In genomic region chr14:45796665-45797319, GRCm38 (mm10) we compare ENCODE assay signal across 11 mouse cellular contexts.
DNase-seq lines count a peak whose midpoint lies in the region; ATAC-seq and TF ChIP-seq lines count a peak whose summit lies in the region.
"Had no signal": no experiment of that assay in that cellular context is flagged by ENCODE, and none has a peak within 500 bp of the region (broad histone marks: within the 10 kb centered on the region; RNA-seq: fewer than 3 reads in every experiment).

No protein-coding gene starts in this region.

- no peak for ATAC-seq in hindbrain, postnatal 0 days
- ATAC-seq in hindbrain, embryonic 16.5 days: no peak
- ATAC-seq in lung, embryonic 15.5 days (ENCODE audit: borderline replicate concordance, extremely low read depth, low FRiP score, low TSS enrichment): peak; percentile 76; the same call in 1 of the 2 replicates
- no peak for ATAC-seq in midbrain, embryonic 16.5 days

- WGBS in hindbrain, postnatal 0 days: 68% methylated on average over 10 of the region's 10 CpGs
- 67% methylated on average over 10 of the region's 10 CpGs for WGBS in hindbrain, embryonic 16.5 days
- 44% methylated on average over 10 of the region's 10 CpGs for WGBS in lung, embryonic 15.5 days
- WGBS in thymus, adult 2 months: 80% methylated on average over 10 of the region's 10 CpGs
- WGBS in midbrain, embryonic 16.5 days: 80% methylated on average over 10 of the region's 10 CpGs

- no peak for TF ChIP-seq POLR2A in thymus, adult 2 months (IDR thresholded peaks at IDR 0.05; ENCODE audit: control insufficient read depth, extremely low read depth, insufficient read depth, low read length, poor library complexity)

- H3K36me3 ChIP-seq in hindbrain, postnatal 0 days (ENCODE audit: insufficient read depth, low read length): no peaks in the 10 kb centered on the region
- H3K36me3 ChIP-seq in hindbrain, embryonic 16.5 days (ENCODE audit: control insufficient read depth, insufficient read depth, low read length): no peaks in the 10 kb centered on the region
- H3K36me3 ChIP-seq in lung, embryonic 15.5 days: no peaks in the 10 kb centered on the region
- H3K36me3 ChIP-seq in thymus, adult 2 months (ENCODE audit: control insufficient read depth, insufficient read depth, low read length): no peaks in the 10 kb centered on the region
- no peaks in the 10 kb centered on the region for H3K36me3 ChIP-seq in midbrain, embryonic 16.5 days (ENCODE audit: control insufficient read depth, insufficient read depth, low read length)

- no peak overlapping the region for H3K9ac ChIP-seq in hindbrain, postnatal 0 days (replicated peaks; ENCODE audit: low read length)
- H3K9ac ChIP-seq in hindbrain, embryonic 16.5 days (ENCODE audit: low read depth, low read length): no peak overlapping the region
- no peak overlapping the region for H3K9ac ChIP-seq in lung, embryonic 15.5 days
- no peak overlapping the region for H3K9ac ChIP-seq in midbrain, embryonic 16.5 days (ENCODE audit: low read depth, low read length)

- H3K4me3 ChIP-seq in hindbrain, postnatal 0 days (ENCODE audit: low read length): no peak overlapping the region
- H3K4me3 ChIP-seq in hindbrain, embryonic 16.5 days (ENCODE audit: low read length): no peak overlapping the region
- no peak overlapping the region for H3K4me3 ChIP-seq in lung, embryonic 15.5 days
- no peak overlapping the region for H3K4me3 ChIP-seq in thymus, adult 2 months (ENCODE audit: control insufficient read depth, insufficient read depth, low read length)
- H3K4me3 ChIP-seq in midbrain, embryonic 16.5 days (ENCODE audit: low read depth, low read length): no peak overlapping the region

- no peaks in the 10 kb centered on the region for H3K4me1 ChIP-seq in hindbrain, postnatal 0 days (ENCODE audit: insufficient read depth, low read length)
- H3K4me1 ChIP-seq in hindbrain, embryonic 16.5 days (ENCODE audit: control insufficient read depth, insufficient read depth, low read depth, low read length): no peaks in the 10 kb centered on the region
- peaks cover 8% of the 10 kb centered on the region; the same call in 1 of the 2 replicates for H3K4me1 ChIP-seq in lung, embryonic 15.5 days
- H3K4me1 ChIP-seq in thymus, adult 2 months (replicated peaks; ENCODE audit: control insufficient read depth, insufficient read depth, low read length): no peaks in the 10 kb centered on the region
- no peaks in the 10 kb centered on the region for H3K4me1 ChIP-seq in midbrain, embryonic 16.5 days (ENCODE audit: control insufficient read depth, insufficient read depth, low read length)

- H3K9me3 ChIP-seq in hindbrain, postnatal 0 days (ENCODE audit: low read length): no peaks in the 10 kb centered on the region; the same call in 1 of the 2 replicates
- H3K9me3 ChIP-seq in hindbrain, embryonic 16.5 days (ENCODE audit: control insufficient read depth, low read length): no peaks in the 10 kb centered on the region
- H3K9me3 ChIP-seq in lung, embryonic 15.5 days: no peaks in the 10 kb centered on the region
- H3K9me3 ChIP-seq in midbrain, embryonic 16.5 days (replicated peaks; ENCODE audit: control insufficient read depth, low read length, poor library complexity, severe bottlenecking): peaks cover 6% of the 10 kb centered on the region; the same call in 1 of the 2 replicates

- DNase-seq in hindbrain, postnatal 0 days (ENCODE audit: low spot score): peak; percentile 37
- peak; percentile 9 for DNase-seq in Muller cell, postnatal 12 days (ENCODE audit: inconsistent ontology term)
- DNase-seq in gastrocnemius, adult 8-10 months (ENCODE audit: low spot score in 2 of 2): peak; percentile 13 to 39
- no peak for DNase-seq in spleen, postnatal 4 days (ENCODE audit: low spot score in 2 of 2)
- no peak for DNase-seq in thymus, adult 2 months
- DNase-seq: cerebellum, postnatal 36 days; liver had no signal

- no peak for TF ChIP-seq CTCF in hindbrain, postnatal 0 days (IDR thresholded peaks at IDR 0.05; ENCODE audit: low read depth)
- TF ChIP-seq CTCF in thymus, adult 2 months (IDR thresholded peaks at IDR 0.05; ENCODE audit: borderline replicate concordance, control insufficient read depth, extremely low read depth, insufficient read depth, low read length, poor library complexity): no peak

- no peak overlapping the region for H3K27ac ChIP-seq in hindbrain, postnatal 0 days
- H3K27ac ChIP-seq in hindbrain, embryonic 16.5 days (ENCODE audit: low read depth, low read length): no peak overlapping the region
- peak overlapping the region; percentile 77 for H3K27ac ChIP-seq in lung, embryonic 15.5 days
- no peak overlapping the region for H3K27ac ChIP-seq in thymus, adult 2 months (ENCODE audit: control insufficient read depth, insufficient read depth, low read length)
- H3K27ac ChIP-seq in midbrain, embryonic 16.5 days (ENCODE audit: low read length): no peak overlapping the region
- H3K27ac ChIP-seq: stomach, postnatal 0 days had no signal

- H3K27me3 ChIP-seq in hindbrain, postnatal 0 days (ENCODE audit: insufficient read depth, low read length): no peaks in the 10 kb centered on the region
- H3K27me3 ChIP-seq in hindbrain, embryonic 16.5 days (replicated peaks; ENCODE audit: control insufficient read depth, insufficient read depth, low read length): no peaks in the 10 kb centered on the region
- no peaks in the 10 kb centered on the region for H3K27me3 ChIP-seq in lung, embryonic 15.5 days
- H3K27me3 ChIP-seq in thymus, adult 2 months (ENCODE audit: control insufficient read depth, insufficient read depth, low read length): no peaks in the 10 kb centered on the region
- no peaks in the 10 kb centered on the region for H3K27me3 ChIP-seq in midbrain, embryonic 16.5 days (ENCODE audit: control insufficient read depth, insufficient read depth, low read depth, low read length)

- no peak overlapping the region for H3K4me2 ChIP-seq in hindbrain, postnatal 0 days (ENCODE audit: low read depth, low read length)
- no peak overlapping the region for H3K4me2 ChIP-seq in hindbrain, embryonic 16.5 days (ENCODE audit: low read length)
- no peak overlapping the region for H3K4me2 ChIP-seq in lung, embryonic 15.5 days
- H3K4me2 ChIP-seq in midbrain, embryonic 16.5 days (ENCODE audit: low read length): no peak overlapping the region

Comparison
In these comparisons a context has a peak if more than half of its experiments do, and no peak if none do; other contexts are left out.
1. DNase-seq: peak in hindbrain, postnatal 0 days (single experiment), Muller cell, postnatal 12 days (single experiment) and gastrocnemius, adult 8-10 months (2 of 2); none in spleen, postnatal 4 days (0 of 2) and thymus, adult 2 months (single experiment).